Mouse (Mus musculus) mouse embryonic stem cell (cell line): ENCODE results near the gene Rhobtb1.

Experiments
- in situ Hi-C, 2 experiments: fragments of 300-500 bp; cut with MboI; formaldehyde crosslinking; loops; 1 replicate in 1 of 2; 3 replicates in 1 of 2; pipeline ENCODE4 v1.14.3; 2019 to 2020; ENCODE audit warnings: low sequenced_read_pairs in 2 of 2, low pct_unique_long_range_greater_than_20kb in 1 of 2, mixed read lengths in 1 of 2; ENCODE audit not compliant: unreplicated experiment in 1 of 2

Gene Rhobtb1

GRCm38 (mm10) chr10:69151045-69151444 lies at the start of gene Rhobtb1:
Rhobtb1 (plus strand) TSS chr10:69151434.
- in situ Hi-C loops: no loop called here

DNA sequence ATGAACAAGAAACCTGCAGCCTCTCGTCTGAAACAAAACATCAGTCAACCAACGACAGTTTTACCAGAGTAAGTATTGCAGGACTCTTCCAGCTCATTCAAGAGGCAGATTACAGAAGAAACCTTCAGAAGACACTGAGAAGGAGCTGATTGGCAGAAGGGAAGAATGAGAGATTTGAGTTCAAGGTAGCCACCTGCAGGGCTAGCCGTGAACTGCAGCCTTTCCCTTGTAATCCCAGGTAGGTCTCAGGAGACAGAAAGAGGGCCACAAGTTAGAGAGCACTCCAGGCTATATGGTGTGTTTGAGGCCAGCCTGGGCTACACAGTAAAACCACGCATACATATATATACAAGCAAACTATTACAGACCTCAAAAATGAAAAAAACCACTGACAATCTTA lies 49.2 kb upstream of the Rhobtb1 start:
- in situ Hi-C loops: loop anchor here in 1 of 2 experiments (25.0 kb wide), 1 partner anchor 190 kb away; no protein-coding TSS in a partner anchor

- in situ Hi-C loops: loop anchor here in 1 of 2 experiments (25.0 kb wide), 1 partner anchor 192 kb away; no protein-coding TSS in a partner anchor
These were observed 46.9 kb upstream of the Rhobtb1 start for GRCm38 (mm10) chr10:69104143-69104882.

GRCm38 (mm10) chr10:69104883-69105225 lies 46.4 kb upstream of the Rhobtb1 start:
- in situ Hi-C loops: loop anchor here in 1 of 2 experiments (25.0 kb wide), 1 partner anchor 193 kb away; no protein-coding TSS in a partner anchor

GRCm38 (mm10) chr10:69106796-69107195 lies 44.4 kb upstream of the Rhobtb1 start:
- in situ Hi-C loops: loop anchor here in 1 of 2 experiments (25.0 kb wide), 1 partner anchor 194 kb away; no protein-coding TSS in a partner anchor

- in situ Hi-C loops: loop anchor here in 1 of 2 experiments (25.0 kb wide), 1 partner anchor 195 kb away; no protein-coding TSS in a partner anchor
These were observed 44.0 kb upstream of the Rhobtb1 start for GRCm38 (mm10) chr10:69107253-69107652.

DNA sequence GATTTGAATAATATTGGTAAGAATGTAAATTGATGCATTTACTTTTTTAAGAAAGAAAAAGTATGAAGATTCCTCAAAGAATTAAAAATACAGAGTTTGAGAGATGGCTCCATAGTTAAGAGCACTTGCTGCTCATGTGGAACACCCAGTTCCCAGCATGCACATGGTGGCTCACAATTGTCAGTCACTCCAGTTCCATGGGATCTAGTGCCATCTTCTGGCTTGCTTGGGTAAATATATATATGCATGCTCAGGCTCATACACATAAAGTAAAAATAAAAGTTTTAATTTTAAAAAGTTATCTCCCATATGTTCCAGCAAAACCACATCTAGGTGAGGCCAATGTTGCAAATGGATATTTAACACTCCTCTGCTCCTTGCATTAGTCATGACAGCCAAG lies 36.9 kb upstream of the Rhobtb1 start:
- in situ Hi-C loops: loop anchor here in 1 of 2 experiments (25.0 kb wide), 1 partner anchor 202 kb away; no protein-coding TSS in a partner anchor

DNA sequence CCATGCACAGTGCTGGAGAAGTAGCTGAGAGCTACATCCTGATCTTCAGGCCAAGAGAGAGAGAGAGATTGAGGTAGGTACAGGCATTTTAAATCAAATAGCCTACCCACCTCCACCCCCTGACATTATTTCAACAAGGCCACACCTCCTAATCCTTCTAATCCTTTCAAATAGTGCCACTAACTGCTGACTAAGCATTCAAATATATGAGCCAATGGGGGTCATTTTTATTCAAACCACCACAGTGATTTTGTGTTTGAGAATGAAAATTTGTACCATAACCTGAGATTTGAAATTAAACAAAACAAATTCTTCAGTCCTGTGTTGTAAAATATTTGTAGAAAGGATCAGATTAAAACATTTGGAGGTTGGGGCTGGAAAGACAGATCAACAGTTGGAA lies 33.2 kb upstream of the Rhobtb1 start:
- in situ Hi-C loops: loop anchor here in 1 of 2 experiments (25.0 kb wide), 1 partner anchor 206 kb away; no protein-coding TSS in a partner anchor

- in situ Hi-C loops: loop anchor here in 1 of 2 experiments (25.0 kb wide), 1 partner anchor 207 kb away; no protein-coding TSS in a partner anchor
These were observed 32.3 kb upstream of the Rhobtb1 start for GRCm38 (mm10) chr10:69118893-69119292.

- in situ Hi-C loops: loop anchor here in 1 of 2 experiments (25.0 kb wide), 1 partner anchor 207 kb away; no protein-coding TSS in a partner anchor
These were observed 31.8 kb upstream of the Rhobtb1 start for GRCm38 (mm10) chr10:69119456-69119855.

DNA sequence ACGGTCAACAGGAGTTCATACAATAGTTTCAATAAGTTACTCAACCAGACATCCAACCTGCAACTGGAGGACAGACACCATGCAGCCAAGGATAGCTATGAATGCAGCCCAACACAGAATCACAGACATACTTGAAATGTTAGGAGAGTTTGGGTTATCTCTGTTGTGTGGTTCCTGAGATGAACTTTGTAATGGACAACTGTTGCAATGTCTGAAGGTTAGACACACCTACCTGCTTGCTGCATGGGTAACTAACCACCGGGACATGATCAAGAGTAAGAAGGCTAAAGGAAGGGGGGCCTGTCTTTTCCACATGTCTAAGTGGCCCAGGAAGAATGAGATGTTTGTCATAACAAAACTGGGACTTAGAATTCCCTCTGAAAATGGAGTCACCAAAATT lies 24.7 kb upstream of the Rhobtb1 start:
- in situ Hi-C loops: no loop called here

- in situ Hi-C loops: no loop called here
These were observed 22.7 kb upstream of the Rhobtb1 start for GRCm38 (mm10) chr10:69128531-69128930.

DNA sequence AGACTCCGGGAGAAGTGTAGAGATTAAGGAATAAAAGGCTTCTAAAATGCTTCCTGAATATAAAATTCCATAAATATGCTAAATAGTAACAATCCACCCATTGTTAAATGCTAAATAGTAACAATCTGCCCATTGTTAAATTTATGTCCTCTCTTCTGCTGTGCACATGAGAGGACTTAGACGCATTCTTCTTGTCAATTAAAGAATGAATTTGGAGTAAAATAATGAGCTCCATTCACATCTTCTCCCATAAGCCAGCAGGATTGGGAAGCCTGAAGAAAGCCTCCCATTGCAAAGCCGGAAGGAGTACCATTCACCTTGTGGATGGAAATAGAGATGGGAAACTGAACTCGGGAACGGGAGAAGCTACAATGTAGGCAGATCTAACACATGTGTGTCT lies 20.6 kb upstream of the Rhobtb1 start:
- in situ Hi-C loops: no loop called here

- in situ Hi-C loops: no loop called here
These were observed 16.9 kb upstream of the Rhobtb1 start for GRCm38 (mm10) chr10:69134356-69134755.

DNA sequence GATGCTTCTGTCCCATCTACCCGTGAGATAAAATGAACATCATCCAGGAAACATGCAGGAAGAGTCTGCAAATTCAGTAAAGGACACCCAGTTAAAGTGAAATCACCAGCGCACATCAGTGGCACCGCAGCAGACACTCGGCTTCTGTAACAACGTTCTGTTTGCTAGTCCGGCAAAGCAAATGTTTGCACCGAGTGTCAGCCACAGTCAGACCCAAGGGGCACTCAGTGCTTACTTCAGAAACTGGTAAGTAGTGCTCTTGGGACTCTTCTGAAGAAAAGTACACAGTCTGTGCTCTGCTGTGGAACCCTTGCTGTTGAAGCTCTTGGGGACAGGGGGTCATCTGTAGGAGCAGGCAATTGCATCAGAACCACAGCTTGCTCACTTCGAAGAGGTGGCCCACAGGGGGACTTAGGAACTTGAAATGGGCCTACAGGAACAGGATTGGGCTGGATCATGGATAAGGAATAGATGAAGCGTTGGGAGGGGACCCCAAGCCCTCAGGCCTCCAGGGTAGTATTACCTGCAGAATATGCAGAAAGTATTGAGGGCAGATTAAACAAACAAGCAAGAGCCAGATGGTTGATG lies 14.9 kb upstream of the Rhobtb1 start:
- in situ Hi-C loops: no loop called here

DNA sequence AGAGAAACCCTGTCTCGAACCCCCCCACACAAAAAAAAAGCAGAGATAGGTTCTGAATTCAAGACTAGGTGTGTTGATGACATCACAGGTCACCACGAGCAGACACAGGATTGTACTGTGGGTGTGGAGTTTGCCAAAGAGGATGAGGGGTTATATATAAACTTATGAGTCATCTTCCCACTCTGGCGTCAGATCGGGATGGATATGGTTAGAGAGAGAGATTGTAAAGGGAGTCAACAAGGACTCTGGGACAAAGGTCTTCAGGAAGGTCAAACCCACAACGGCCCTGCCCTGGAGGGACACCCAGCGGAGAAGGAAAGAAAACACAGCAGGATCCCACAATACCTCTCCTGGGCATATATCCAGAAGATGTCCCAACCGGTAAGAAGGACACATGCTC lies 2.0 kb upstream of the Rhobtb1 start:
- in situ Hi-C loops: no loop called here

DNA sequence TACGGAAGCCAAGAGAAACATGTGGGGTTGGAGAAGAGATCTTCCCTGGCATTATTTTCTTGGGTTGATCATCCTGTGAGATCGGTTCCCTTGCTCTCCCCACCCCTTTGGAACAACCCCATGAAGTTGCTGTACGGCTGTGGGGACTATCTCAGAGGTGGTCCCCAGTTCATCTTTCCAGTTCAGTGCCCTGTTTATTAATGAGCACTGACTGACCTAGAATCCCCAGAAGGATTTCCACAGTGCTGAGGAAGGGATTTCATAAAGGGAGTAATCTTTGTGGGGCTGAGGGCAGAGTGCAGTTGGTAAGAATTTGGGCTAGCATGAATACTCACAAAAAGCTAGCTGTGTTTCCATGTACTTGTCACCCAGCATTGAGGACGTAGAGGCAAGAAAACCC lies 1.7 kb downstream of the Rhobtb1 start:
- in situ Hi-C loops: no loop called here

DNA sequence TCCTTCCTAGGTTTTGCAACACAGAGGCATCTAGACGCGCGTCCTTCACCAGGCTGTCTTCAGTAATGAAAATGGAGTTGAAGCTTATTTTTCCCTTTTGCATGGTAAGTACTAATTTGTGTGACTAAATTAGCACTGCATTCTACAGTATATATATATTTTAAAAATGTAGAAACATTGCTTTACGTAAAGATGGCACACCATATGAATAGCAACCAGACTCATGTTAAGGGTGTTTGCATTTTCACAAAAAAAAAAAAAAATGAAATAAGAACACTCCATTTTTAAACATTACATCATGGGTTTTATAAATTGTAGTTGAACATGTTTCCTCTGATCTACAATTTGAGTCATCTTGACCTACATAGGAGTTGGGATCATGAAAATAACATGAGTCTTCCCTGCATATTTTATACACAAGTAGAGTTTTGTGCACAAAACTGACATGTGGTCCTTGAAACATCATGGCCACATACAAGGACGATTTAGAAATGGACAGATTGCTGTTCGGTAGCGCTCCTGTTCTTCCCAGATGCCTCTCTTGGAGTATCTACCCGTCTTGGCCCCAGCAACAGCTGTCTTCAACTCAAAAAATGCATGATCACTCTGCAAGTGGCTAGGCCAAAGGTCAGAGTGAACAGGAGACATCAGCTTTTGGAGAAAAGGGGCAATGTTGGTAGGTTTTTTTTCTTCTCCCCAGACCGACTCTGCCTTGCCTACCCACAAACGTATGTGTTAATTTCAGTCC lies 4.4 kb downstream of the Rhobtb1 start:
- in situ Hi-C loops: no loop called here

DNA sequence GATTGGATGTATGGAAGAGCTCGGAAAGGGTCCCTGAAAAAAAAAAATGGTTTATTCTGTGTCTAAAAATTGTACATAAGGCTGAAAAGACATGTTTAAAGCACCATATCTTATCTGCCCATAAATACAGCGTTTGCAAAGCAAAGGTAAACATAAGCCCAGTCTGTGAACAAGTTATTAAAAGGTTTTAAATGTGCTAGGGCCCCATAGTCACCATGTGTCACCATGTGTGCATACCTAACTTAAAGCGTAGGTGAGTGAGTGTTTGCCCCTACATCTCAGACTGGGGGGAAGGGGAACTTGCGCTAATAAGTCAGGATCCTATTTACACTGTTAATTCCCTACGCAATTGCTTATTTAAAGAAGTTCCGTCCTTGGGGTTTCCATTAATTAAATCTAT lies 5.2 kb downstream of the Rhobtb1 start:
- in situ Hi-C loops: no loop called here
